Mouse (Mus musculus): ENCODE data around the gene Ndufaf3. TPM values are rescaled to one million over a fixed set of nuclear protein-coding genes. Genes with fewer than 3 reads are reported as not detected.
"Not testable (repeated sequence)": the region's sequence is repeated elsewhere in the genome, so short reads cannot be mapped to it uniquely, and the experiment has no call there.

The Ndufaf3 gene
- polyA plus RNA-seq (2014; fragmentation: Nextera tagmentation; extraction: Ambion mirVana) = 48.4 and 49.0 TPM in 2 replicates

GRCm38 (mm10) chr9:108566815-108567776 is at the start of gene Ndufaf3:
Ndufaf3 (minus strand) TSS chr9:108567434.
- H3K4me1 ChIP-seq (ENCODE audit: control insufficient read depth, insufficient read depth, low read length) = peaks cover 10% of the 10 kb centered on the region
- peaks cover 4% of the 10 kb centered on the region for H3K36me3 ChIP-seq (replicated peaks; ENCODE audit: control insufficient read depth, insufficient read depth, low read depth, low read length)
- peak within 1 kb of the TSS; percentile 97 for H3K4me2 ChIP-seq (ENCODE audit: low read depth, low read length)
- peak within 1 kb of the TSS; percentile 82 for H3K9ac ChIP-seq (replicated peaks; ENCODE audit: low read length)
- peak within 1 kb of the TSS; percentile 72 for H3K4me3 ChIP-seq (ENCODE audit: low read depth, low read length)
- H3K9me3 ChIP-seq (replicated peaks; ENCODE audit: control insufficient read depth, low read length) = no peaks in the 10 kb centered on the region
- under 1% methylated on average over 73 of the region's 73 CpGs for WGBS
- peak within 1 kb of the TSS; percentile 76 for H3K27ac ChIP-seq (replicated peaks; ENCODE audit: low read depth, low read length)
- DNase-seq (ENCODE audit: low spot score) (peak; percentile 96), ATAC-seq (replicated peaks; ENCODE audit: insufficient number of reproducible peaks, low FRiP score, low TSS enrichment, low read depth) (peak; percentile 77)
- H3K27me3 ChIP-seq (ENCODE audit: control insufficient read depth, insufficient read depth, low read length) = no peaks in the 10 kb centered on the region

DNA sequence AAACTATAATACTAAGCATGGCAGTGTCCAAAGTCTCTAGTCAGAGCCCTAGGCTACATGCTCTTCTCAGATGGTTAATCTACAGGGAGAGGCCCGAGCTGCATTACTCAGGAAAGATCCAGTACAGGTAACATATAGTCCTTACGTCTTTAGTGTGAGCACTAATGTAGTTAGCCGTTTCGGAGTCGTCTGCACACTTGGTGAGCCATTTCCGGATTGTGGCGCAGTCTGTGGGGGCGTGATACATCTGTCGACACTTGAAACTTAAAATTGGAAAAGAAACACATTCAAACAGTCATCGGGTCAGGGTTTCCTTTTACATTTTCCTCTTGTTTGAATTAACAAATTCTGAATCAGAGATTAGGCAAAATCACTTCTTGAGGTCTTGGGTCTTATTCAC is 44.3 kb upstream of the Ndufaf3 start:
- no peak for ATAC-seq (replicated peaks; ENCODE audit: insufficient number of reproducible peaks, low FRiP score, low TSS enrichment, low read depth)
- H3K4me1 ChIP-seq (ENCODE audit: control insufficient read depth, insufficient read depth, low read length) = no peaks in the 10 kb centered on the region
- no peak overlapping the region for H3K4me2 ChIP-seq (ENCODE audit: low read depth, low read length)
- no peak overlapping the region for H3K27ac ChIP-seq (replicated peaks; ENCODE audit: low read depth, low read length)
- no peaks in the 10 kb centered on the region for H3K9me3 ChIP-seq (replicated peaks; ENCODE audit: control insufficient read depth, low read length)
- H3K36me3 ChIP-seq (replicated peaks; ENCODE audit: control insufficient read depth, insufficient read depth, low read depth, low read length) = peaks cover 8% of the 10 kb centered on the region
- H3K9ac ChIP-seq (replicated peaks; ENCODE audit: low read length) = no peak overlapping the region
- no peak for DNase-seq (ENCODE audit: low spot score)
- WGBS = 94% methylated on average over 10 of the region's 10 CpGs
- H3K27me3 ChIP-seq (ENCODE audit: control insufficient read depth, insufficient read depth, low read length) = no peaks in the 10 kb centered on the region
- H3K4me3 ChIP-seq (ENCODE audit: low read depth, low read length) = no peak overlapping the region

GRCm38 (mm10) chr9:108608889-108609288 is 41.7 kb upstream of the Ndufaf3 start:
- Histone ChIP-seq H3K27ac (replicated peaks; ENCODE audit: low read depth, low read length) (no peak overlapping the region), H3K4me3 (ENCODE audit: low read depth, low read length) (no peak overlapping the region), H3K9me3 (replicated peaks; ENCODE audit: control insufficient read depth, low read length) (no peaks in the 10 kb centered on the region), H3K27me3 (ENCODE audit: control insufficient read depth, insufficient read depth, low read length) (no peaks in the 10 kb centered on the region), H3K4me1 (ENCODE audit: control insufficient read depth, insufficient read depth, low read length) (no peaks in the 10 kb centered on the region), H3K36me3 (replicated peaks; ENCODE audit: control insufficient read depth, insufficient read depth, low read depth, low read length) (peaks cover 6% of the 10 kb centered on the region), H3K4me2 (ENCODE audit: low read depth, low read length) (no peak overlapping the region), H3K9ac (replicated peaks; ENCODE audit: low read length) (no peak overlapping the region)
- ATAC-seq (replicated peaks; ENCODE audit: insufficient number of reproducible peaks, low FRiP score, low TSS enrichment, low read depth) (no peak), DNase-seq (ENCODE audit: low spot score) (no peak)
- WGBS = 93% methylated on average over 4 of the region's 4 CpGs

GRCm38 (mm10) chr9:108607929-108608328 is 40.7 kb upstream of the Ndufaf3 start:
- H3K36me3 ChIP-seq (replicated peaks; ENCODE audit: control insufficient read depth, insufficient read depth, low read depth, low read length); H3K27me3 ChIP-seq (ENCODE audit: control insufficient read depth, insufficient read depth, low read length); H3K4me3 ChIP-seq (ENCODE audit: low read depth, low read length); H3K4me1 ChIP-seq (ENCODE audit: control insufficient read depth, insufficient read depth, low read length); ATAC-seq (replicated peaks; ENCODE audit: insufficient number of reproducible peaks, low FRiP score, low TSS enrichment, low read depth); H3K4me2 ChIP-seq (ENCODE audit: low read depth, low read length); H3K27ac ChIP-seq (replicated peaks; ENCODE audit: low read depth, low read length); DNase-seq (ENCODE audit: low spot score); H3K9me3 ChIP-seq (replicated peaks; ENCODE audit: control insufficient read depth, low read length); H3K9ac ChIP-seq (replicated peaks; ENCODE audit: low read length): not testable (repeated sequence)
- 91% methylated on average over 5 of the region's 5 CpGs for WGBS

GRCm38 (mm10) chr9:108601986-108602385 is 34.8 kb upstream of the Ndufaf3 start:
- H3K9ac ChIP-seq (replicated peaks; ENCODE audit: low read length) = no peak overlapping the region
- WGBS = 79% methylated on average over 4 of the region's 4 CpGs
- peaks cover 9% of the 10 kb centered on the region for H3K36me3 ChIP-seq (replicated peaks; ENCODE audit: control insufficient read depth, insufficient read depth, low read depth, low read length)
- no peak for ATAC-seq (replicated peaks; ENCODE audit: insufficient number of reproducible peaks, low FRiP score, low TSS enrichment, low read depth)
- no peak for DNase-seq (ENCODE audit: low spot score)
- H3K27me3 ChIP-seq (ENCODE audit: control insufficient read depth, insufficient read depth, low read length) = no peaks in the 10 kb centered on the region
- H3K9me3 ChIP-seq (replicated peaks; ENCODE audit: control insufficient read depth, low read length) = no peaks in the 10 kb centered on the region
- no peaks in the 10 kb centered on the region for H3K4me1 ChIP-seq (ENCODE audit: control insufficient read depth, insufficient read depth, low read length)
- no peak overlapping the region for H3K4me2 ChIP-seq (ENCODE audit: low read depth, low read length)
- H3K4me3 ChIP-seq (ENCODE audit: low read depth, low read length) = no peak overlapping the region
- H3K27ac ChIP-seq (replicated peaks; ENCODE audit: low read depth, low read length) = no peak overlapping the region

- Histone ChIP-seq H3K9ac (replicated peaks; ENCODE audit: low read length) (no peak overlapping the region), H3K27me3 (ENCODE audit: control insufficient read depth, insufficient read depth, low read length) (no peaks in the 10 kb centered on the region), H3K27ac (replicated peaks; ENCODE audit: low read depth, low read length) (no peak overlapping the region), H3K4me3 (ENCODE audit: low read depth, low read length) (no peak overlapping the region), H3K9me3 (replicated peaks; ENCODE audit: control insufficient read depth, low read length) (no peaks in the 10 kb centered on the region), H3K4me1 (ENCODE audit: control insufficient read depth, insufficient read depth, low read length) (no peaks in the 10 kb centered on the region), H3K36me3 (replicated peaks; ENCODE audit: control insufficient read depth, insufficient read depth, low read depth, low read length) (peaks cover 7% of the 10 kb centered on the region), H3K4me2 (ENCODE audit: low read depth, low read length) (no peak overlapping the region)
- 77% methylated on average over 2 of the region's 2 CpGs for WGBS
- ATAC-seq (replicated peaks; ENCODE audit: insufficient number of reproducible peaks, low FRiP score, low TSS enrichment, low read depth) = no peak
- DNase-seq (ENCODE audit: low spot score) = no peak
Measured at GRCm38 (mm10) chr9:108600011-108600410, 32.8 kb upstream of the Ndufaf3 start.

DNA sequence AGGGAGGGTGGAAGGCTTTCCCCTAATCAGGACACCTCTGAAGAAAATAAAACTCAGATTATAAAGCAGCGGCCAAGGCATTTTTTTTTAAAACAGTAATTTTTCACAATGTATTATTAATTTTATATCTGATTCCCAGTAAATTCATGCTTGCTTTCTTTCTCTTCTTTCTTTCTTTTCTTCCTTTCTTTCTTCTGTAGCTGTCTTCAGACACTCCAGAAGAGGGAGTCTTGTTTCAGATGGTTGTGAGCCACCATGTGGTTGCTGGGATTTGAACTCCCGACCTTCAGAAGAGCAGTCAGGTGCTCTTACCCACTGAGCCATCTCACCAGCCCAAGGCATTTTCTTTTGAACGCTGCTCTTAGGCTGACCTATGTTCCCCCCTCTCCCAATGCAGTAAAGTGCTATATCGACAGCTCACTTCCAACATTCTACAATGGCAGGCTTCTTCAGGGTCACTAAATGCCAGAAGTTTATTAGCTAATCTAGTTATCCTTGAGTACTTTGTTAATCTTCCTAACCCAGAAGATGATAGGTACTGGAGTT is 31.9 kb upstream of the Ndufaf3 start:
- Histone ChIP-seq H3K36me3 (replicated peaks; ENCODE audit: control insufficient read depth, insufficient read depth, low read depth, low read length) (peaks cover 7% of the 10 kb centered on the region), H3K27me3 (ENCODE audit: control insufficient read depth, insufficient read depth, low read length) (no peaks in the 10 kb centered on the region), H3K9me3 (replicated peaks; ENCODE audit: control insufficient read depth, low read length) (no peaks in the 10 kb centered on the region), H3K4me2 (ENCODE audit: low read depth, low read length) (no peak overlapping the region), H3K27ac (replicated peaks; ENCODE audit: low read depth, low read length) (no peak overlapping the region), H3K4me3 (ENCODE audit: low read depth, low read length) (no peak overlapping the region), H3K4me1 (ENCODE audit: control insufficient read depth, insufficient read depth, low read length) (no peaks in the 10 kb centered on the region), H3K9ac (replicated peaks; ENCODE audit: low read length) (no peak overlapping the region)
- DNase-seq (ENCODE audit: low spot score) (peak; percentile 61), ATAC-seq (replicated peaks; ENCODE audit: insufficient number of reproducible peaks, low FRiP score, low TSS enrichment, low read depth) (no peak)
- 75% methylated on average over 4 of the region's 4 CpGs for WGBS

Measured in embryonic facial prominence, embryonic 11.5 days (tissue).